Mouse (Mus musculus) layer of hippocampus, postnatal 14 days (tissue): ENCODE data around the gene Syce1. TPM values are rescaled to one million over a fixed set of nuclear protein-coding genes. Genes with fewer than 3 reads are reported as not detected.

Source experiments
- DNase-seq, 2 experiments: peaks; one replicate each; pipeline ENCODE4 v3.0.0; 2021 to 2022; ENCODE audit warnings: low spot score in 2 of 2, mixed read lengths in 1 of 2
- long read RNA-seq, 2 experiments: library from polyadenylated mRNA; stranded (forward); transcript quantifications; one replicate each; pipeline ENCODE4 v2.0.0; 2021
- total RNA-seq, 2 experiments: library from RNA; stranded (reverse); gene quantifications; 2 replicates each; pipeline ENCODE4 v1.2.3; 2021

Syce1 gene
- total RNA-seq = not detected
- long read RNA-seq, experiment 1, partial matches to known transcripts = 0 of 1 reads
- long read RNA-seq, experiment 1, other reads (novel, unspliced or antisense) = 1 of 1 reads
- long read RNA-seq, experiment 2 = 0 reads

- DNase-seq = no peak
Measured at GRCm38 (mm10) chr7:140787406-140788052, at the start of gene Syce1. Syce1 (minus strand) TSS chr7:140787852.

GRCm38 (mm10) chr7:140836243-140837115 is 48.8 kb upstream of the Syce1 start:
- DNase-seq = peak; percentile 39 to 69

DNA sequence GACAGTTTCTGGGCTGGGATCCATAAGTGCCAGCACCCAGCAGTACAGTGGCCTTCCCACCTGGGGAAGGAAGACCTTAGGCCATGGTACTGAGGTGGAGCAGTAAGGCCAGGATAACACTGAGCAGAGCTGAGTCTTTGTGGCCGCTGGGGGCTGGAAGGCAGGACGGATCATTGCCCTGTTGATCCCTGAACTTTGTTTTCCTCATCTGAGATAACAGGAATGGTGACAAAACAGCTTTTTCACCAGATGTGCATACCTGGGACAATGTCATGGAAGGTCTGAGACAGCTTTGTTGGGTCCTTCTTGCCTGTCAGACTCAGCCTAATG is 48.1 kb upstream of the Syce1 start:
- no peak for DNase-seq

DNA sequence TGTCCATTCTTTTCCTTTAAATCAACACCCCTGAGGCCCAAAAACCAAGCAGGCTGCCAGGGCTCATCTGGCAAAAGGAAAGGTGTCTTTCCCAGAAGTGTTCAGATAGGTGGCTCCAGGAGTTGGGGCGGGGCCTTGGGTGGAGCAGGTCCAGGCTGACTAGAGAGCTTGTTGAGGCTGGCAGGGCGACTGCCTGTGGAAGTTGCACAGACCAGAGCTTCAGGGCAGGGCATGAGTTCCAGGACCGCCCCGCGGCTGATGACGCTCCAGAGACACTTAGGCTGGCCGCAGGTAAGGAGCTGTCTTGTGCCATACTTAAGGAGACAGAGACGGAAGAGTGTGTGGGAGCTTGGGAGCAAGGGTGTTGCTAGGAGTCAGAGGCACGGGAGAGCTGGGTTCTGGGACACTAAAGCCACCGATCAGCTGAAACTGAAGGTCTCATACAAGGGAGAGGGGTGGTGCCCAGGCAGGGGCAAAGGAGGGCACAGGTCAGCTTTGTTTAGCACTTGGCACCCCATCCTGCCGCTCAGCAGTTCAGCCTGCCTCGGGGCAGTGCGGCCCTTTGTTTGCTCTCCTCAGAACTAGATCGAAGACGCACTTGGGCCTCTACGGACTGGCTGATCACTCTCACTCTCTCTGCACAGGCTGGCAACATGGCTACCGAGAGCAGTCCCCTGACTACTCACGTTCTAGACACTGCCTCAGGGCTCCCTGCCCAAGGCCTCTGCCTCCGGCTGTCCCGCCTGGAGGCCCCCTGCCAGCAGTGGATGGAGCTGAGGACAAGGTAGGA is 47.5 kb upstream of the Syce1 start, which contains the start of gene Urah:
Gene Urah, plus strand, starts transcription at position 51 of the 790 bp plus-strand sequence.
- DNase-seq = no peak

DNA sequence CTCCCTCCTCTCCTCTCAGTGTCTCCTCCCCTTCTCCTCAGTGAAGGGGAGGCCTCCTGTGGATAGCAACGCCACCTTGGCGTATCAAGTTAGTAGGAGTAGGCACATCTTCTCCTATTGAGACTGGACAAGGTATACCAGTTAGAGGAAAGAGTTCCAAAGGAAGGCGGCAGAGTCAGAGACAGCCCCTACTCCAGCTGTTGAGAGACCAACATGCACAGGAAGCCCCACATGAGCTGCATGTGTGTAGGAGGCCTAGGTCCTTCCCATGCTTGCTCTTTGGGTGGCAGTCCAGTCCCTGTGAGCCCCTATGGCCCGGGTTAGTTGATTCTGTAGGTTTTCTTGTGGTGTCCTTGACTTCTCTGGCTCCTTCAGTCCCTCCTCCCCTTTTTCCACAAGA is 45.7 kb upstream of the Syce1 start:
- DNase-seq = no peak

- no peak for DNase-seq
Measured at GRCm38 (mm10) chr7:140831447-140831846, 43.8 kb upstream of the Syce1 start.

DNA sequence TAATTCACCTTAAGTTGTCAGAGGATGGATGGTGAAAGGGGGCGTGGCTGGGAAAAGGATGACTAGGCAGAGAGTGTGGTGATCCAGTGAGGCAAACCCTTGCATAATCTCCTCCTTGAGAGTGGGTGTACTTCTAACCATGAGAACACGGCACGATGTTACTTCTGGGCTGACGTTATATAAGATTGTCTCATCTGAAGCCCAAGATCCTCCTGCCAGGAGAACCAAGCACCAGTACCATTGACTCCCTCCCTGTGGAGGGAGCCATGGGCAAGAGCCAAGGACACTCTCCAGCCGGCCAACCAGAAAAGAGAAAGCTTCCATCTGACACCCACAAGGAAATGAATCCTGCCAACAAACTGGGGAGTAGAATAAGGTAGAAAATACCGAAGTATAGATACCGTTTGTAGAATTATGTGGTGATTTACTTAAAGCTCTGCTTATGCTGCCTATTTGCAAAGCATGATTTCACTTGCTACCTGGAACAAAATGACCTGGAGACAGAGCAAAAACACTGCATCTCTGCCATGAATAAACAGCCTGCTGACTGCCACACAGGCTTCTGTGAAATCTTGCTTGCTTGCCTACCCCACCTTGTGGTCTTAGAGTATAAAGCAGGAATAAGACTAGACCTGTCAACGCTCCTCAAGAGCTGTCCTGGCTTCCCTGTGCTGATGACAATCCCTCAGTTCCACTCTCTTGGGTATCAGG is 40.7 kb upstream of the Syce1 start:
- DNase-seq = peak in 1 of 2 experiments; percentile 76

DNA sequence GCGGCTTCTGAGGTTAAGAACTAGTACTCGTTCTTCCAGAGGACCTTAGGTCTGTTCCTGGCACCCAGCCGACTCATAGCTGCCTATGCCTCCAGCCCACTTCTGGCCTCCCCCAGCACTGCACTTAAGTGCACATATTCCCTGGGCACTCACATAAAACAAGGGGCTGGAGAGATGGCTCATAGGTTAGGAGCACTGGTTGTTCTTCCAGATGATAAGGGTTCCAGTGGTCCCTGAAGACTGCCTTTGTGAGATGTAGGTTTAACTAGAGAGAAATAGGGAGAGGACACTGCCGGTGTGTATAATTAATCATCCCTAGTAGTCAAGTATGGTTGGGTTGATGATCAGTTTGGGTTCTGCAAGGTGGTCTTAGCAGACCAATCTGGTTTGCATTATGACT is 35.1 kb upstream of the Syce1 start:
- no peak for DNase-seq

DNA sequence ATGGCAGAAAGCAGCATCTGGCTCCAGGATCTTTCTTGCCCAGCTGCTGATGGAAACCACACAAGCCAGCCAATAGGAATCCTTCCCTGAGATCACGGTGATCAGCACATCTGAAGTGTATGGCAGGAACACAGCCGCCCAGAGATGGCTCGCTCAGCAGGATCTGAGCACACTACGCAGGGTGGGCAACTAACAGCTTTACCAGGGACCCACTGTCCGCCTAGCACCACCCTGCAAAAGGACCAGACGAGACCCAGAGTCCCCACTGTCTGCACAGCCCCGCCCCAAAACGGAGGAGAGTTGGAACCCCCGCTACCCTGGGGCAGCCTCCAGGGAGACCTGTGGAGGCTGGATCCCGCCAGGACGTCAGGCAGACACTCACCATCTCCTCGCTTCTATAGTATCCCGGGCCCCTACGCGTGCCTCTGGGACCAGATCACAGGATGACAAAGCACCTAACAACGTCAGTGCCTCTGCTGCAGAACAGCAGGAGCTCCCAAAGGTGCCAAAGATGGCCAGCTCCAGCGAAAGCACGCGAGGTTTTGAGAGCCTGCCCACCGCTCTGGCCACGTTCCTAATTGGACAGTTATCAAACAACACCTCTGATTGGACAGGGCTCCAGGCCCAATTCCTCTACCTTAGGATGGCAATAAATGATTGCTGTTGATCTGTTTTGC is 34.1 kb upstream of the Syce1 start, which contains the start of gene Zfp941:
Gene Zfp941, minus strand, starts transcription at position 526 of the 677 bp plus-strand sequence.
- peak; percentile 49 to 61 for DNase-seq

GRCm38 (mm10) chr7:140821305-140821652 is 33.6 kb upstream of the Syce1 start:
- no peak for DNase-seq

- DNase-seq = no peak
Measured at GRCm38 (mm10) chr7:140820173-140820572, 32.5 kb upstream of the Syce1 start.

- no peak for DNase-seq
Measured at GRCm38 (mm10) chr7:140812850-140813249, 25.2 kb upstream of the Syce1 start.

DNA sequence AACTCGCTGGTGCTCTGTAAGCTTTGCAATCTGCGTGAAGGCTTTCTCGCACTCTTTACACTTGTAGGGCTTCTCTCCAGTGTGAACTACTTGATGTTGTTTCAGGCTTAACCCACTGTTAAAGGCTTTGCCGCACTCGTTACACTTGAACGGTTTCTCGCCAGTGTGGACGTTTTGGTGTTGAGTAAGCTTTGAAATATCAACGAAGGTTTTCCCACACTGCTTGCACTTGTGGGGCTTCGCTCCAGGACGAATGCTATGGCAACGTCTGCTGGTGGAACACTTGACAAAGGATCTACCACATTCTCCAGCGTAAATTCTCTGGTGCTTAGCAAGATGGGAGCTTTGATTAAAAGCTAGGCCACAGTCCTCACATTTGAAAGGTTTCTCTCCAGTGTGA is 24.1 kb upstream of the Syce1 start:
- DNase-seq = peak; percentile 24 to 55

DNA sequence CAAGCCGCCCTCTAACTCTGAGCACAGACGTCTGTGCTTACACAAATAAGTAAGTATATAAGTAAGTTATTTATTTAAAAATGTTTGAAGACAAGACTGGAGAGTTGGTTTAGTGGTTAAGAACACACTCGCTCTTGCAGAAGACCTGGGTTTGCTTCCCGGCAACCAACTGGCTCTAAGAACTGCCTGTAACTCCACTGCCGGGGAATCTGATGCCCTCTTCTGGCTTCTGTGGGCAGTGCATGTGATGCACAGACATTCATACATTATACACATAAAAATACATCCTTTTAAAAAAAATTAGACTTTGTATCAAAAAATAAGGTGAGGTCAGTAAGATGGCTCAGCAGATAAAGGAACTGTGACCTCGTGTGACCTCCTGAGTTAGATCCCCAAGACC is 22.8 kb upstream of the Syce1 start:
- DNase-seq = no peak

- peak; percentile 32 to 47 for DNase-seq
Measured at GRCm38 (mm10) chr7:140805704-140806103, 18.1 kb upstream of the Syce1 start.

DNA sequence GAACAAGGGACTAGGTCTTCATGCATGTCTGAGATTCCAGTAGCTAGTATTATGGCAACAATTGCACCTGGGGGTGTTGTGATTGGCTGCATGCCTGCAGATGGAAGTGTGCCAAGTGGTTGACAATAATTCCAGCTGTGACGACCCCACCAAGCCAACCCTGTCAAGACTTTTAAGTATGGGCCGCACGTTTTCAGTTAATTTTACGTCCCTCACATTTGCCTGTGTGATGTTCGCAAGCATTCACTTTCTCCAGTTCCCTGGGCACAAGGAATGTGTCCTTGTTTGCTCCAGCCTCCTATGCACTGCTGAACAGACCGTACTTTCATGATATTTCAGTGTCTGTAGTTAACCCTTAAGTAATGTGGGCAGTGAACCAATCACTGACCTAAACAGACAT is 15.0 kb upstream of the Syce1 start:
- no peak for DNase-seq

- no peak for DNase-seq
Measured at GRCm38 (mm10) chr7:140798212-140798611, 10.6 kb upstream of the Syce1 start.

DNA sequence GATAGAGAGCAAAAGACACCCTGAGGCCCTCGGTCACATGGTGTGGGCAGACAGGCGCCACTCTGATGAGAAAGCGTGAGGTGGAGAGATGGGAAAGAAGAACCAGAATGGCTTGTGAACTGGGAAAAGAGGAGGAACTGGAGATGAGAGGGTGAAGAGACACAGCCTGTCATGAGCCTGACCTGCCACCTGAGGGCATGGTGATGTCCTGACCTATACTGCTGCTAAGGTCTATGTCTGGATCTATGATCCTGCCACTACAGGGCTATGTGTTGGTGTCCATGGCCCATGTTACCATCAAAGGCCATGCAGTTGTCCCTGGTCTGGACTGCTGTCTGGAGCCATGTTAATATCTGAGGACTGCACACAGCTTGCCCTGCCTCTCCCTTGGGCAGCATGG is 10.0 kb upstream of the Syce1 start:
- DNase-seq = no peak

DNA sequence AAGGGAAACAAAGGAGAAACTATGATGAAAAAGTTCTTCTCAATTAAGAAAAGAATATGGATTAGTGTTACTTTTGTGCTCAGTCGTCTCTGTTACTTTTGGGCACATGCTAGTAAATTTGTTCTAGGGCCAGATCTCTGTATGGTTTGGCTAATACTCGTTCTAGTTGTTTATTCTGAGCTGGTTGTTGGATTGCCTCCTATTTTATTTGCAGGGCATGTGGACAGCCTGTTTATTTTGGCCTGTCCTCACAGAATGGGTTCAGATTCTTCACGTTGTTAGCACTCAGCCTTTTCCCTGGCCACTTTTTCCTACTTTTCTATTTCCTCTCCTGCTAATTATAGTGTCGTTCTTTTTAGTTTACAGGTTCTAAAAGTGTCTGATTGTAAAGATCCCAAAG is 5.9 kb upstream of the Syce1 start:
- DNase-seq = no peak

DNA sequence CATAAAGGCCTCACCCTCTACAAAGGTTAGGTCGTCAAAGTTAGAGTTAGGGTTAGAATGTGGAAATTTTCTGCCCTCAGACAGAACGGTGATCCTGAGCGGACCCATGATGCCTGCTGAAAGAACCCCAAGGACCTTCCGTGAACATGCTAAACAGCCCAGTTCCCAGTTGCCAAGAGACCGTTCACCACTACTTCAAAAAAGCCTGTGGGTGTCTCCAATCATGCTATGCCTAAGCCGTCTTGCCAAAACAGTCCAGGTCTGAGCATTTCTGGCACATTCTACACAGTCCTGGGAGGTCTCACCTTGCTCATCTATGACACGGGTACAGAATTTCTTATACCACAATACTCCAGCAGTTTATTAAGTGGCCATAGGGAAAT is 392 bp upstream of the Syce1 start:
- DNase-seq = no peak
